Mouse (Mus musculus) forebrain, embryonic 16.5 days (tissue): ENCODE measurements around the gene Nt5c2. TPM values are rescaled to one million over a fixed set of nuclear protein-coding genes. Genes with fewer than 3 reads are reported as not detected.
"Not testable (repeated sequence)": the region's sequence is repeated elsewhere in the genome, so short reads cannot be mapped to it uniquely, and the experiment has no call there.

ENCODE experiments used
- ATAC-seq: fragments of 200-750 bp; cut with Nextera tagmentation; 2 replicates; pipeline ENCODE4 v1.8.0; 2017; ENCODE audit warnings: mild to moderate bottlenecking, moderate library complexity
- H3K27ac ChIP-seq: fragments of 300-500 bp; sonication (generic); 2 replicates; pipeline ENCODE4 v1.5.1; 2014; ENCODE audit warnings: low read length, control low read depth
- H3K27me3 ChIP-seq: fragments of 300-500 bp; sonication (generic); replicated peaks from 2 replicates; pipeline ENCODE4 v1.6.1; 2014; ENCODE audit warnings: low read length; ENCODE audit not compliant: control insufficient read depth, insufficient read depth
- H3K36me3 ChIP-seq: fragments of 300-500 bp; sonication (generic); 2 replicates; pipeline ENCODE4 v1.6.1; 2014; ENCODE audit not compliant: control insufficient read depth, insufficient read depth
- H3K4me1 ChIP-seq: fragments of 300-500 bp; sonication (generic); replicated peaks from 2 replicates; pipeline ENCODE4 v1.6.1; 2014; ENCODE audit warnings: low read length; ENCODE audit not compliant: control insufficient read depth, insufficient read depth
- H3K4me2 ChIP-seq: fragments of 300-500 bp; sonication (generic); 2 replicates; pipeline ENCODE4 v1.6.1; 2014; ENCODE audit warnings: mild to moderate bottlenecking, low read length, control low read depth
- H3K4me3 ChIP-seq: fragments of 300-500 bp; sonication (generic); replicated peaks from 2 replicates; pipeline ENCODE4 v1.5.1; 2014; ENCODE audit warnings: mild to moderate bottlenecking, low read length, control low read depth
- H3K9ac ChIP-seq: fragments of 300-500 bp; sonication (generic); replicated peaks from 2 replicates; pipeline ENCODE4 v1.6.1; 2014; ENCODE audit warnings: low read depth, low read length, control low read depth
- H3K9me3 ChIP-seq: fragments of 300-500 bp; sonication (generic); 2 replicates; pipeline ENCODE4 v1.6.1; 2016; ENCODE audit warnings: low read length; ENCODE audit not compliant: control insufficient read depth
- WGBS: fragments of 180-500 bp; shearing (Covaris S2); extraction: QIAGEN DNeasy Blood & Tissue Kit; methylation state at CpG from one replicate; pipeline ENCODE4 v1.1.7; 2014; 5-methylcytosine and 5-hydroxymethylcytosine counted together
- polyA plus RNA-seq: library from polyadenylated mRNA; unstranded; fragments of >200 nt; fragmentation: Nextera tagmentation; extraction: Ambion mirVana; gene quantifications from 2 replicates; pipeline ENCODE4 v1.2.1, GENCODE M21; 2015

The Nt5c2 gene
- polyA plus RNA-seq, 1 experiment from 2014 or later = 81.4 TPM

DNA sequence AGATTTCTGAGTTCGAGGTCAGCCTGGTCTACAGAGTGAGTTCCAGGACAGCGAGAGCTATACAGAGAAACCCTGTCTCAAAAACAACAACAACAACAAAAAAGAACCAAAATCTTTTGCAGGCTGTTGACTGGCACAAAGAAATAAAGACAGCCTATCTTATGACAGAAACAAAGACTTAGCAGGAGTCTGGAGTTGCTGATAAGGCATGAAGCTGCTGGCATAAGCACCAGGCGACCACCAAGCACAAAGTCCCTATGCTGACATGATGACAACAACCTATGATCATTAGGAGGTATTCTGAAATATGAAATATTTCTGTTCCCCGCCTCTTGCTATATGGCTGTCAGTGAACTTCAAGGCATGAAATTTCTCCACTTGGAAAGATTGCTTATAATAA, 16.0 kb downstream of the Nt5c2 start:
- 87% methylated on average over 4 of the region's 4 CpGs for WGBS
- Histone ChIP-seq H3K9me3 (no peaks in the 10 kb centered on the region), H3K36me3 (no peaks in the 10 kb centered on the region), H3K4me2 (no peak overlapping the region), H3K4me1 (no peaks in the 10 kb centered on the region), H3K27ac (no peak overlapping the region; the same call in 1 of the 2 replicates), H3K9ac (no peak overlapping the region), H3K27me3 (no peaks in the 10 kb centered on the region), H3K4me3 (no peak overlapping the region)
- no peak for ATAC-seq

GRCm38 (mm10) chr19:46998168-46998870, 16.6 kb downstream of the Nt5c2 start:
- Histone ChIP-seq H3K36me3 (no peaks in the 10 kb centered on the region), H3K4me2 (no peak overlapping the region), H3K27me3 (no peaks in the 10 kb centered on the region), H3K4me3 (no peak overlapping the region), H3K27ac (peak overlapping the region; percentile 13), H3K9me3 (no peaks in the 10 kb centered on the region), H3K4me1 (no peaks in the 10 kb centered on the region), H3K9ac (no peak overlapping the region)
- 62% methylated on average over 8 of the region's 8 CpGs for WGBS
- ATAC-seq = peak; percentile 68

- H3K9me3 ChIP-seq = no peaks in the 10 kb centered on the region
- no peak for ATAC-seq
- WGBS = 77% methylated on average over 9 of the region's 9 CpGs
Measured at GRCm38 (mm10) chr19:46996095-46996494, 18.9 kb downstream of the Nt5c2 start.

DNA sequence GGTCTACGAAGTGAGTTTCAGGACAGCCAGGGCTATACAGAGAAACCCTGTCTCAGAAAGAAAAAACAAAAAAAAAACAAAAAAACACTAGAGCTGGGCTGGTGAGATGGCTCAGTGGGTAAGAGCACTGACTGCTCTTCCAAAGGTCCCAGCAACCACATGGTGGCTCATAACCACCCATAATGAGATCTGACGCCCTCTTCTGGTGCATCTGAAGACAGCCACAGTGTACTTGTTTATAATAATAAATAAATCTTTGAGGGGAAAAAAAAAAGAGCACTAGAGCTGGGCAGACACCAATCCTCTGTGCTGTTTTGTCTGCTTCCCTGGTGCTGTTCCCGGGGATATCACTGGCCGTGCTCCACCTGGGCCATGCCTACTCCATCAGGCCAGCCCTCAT, 22.6 kb downstream of the Nt5c2 start:
- not testable (repeated sequence) for H3K9ac ChIP-seq, H3K4me1 ChIP-seq, H3K27ac ChIP-seq, H3K27me3 ChIP-seq, H3K4me3 ChIP-seq, ATAC-seq, H3K4me2 ChIP-seq, H3K36me3 ChIP-seq, H3K9me3 ChIP-seq
- WGBS = 73% methylated on average over 4 of the region's 4 CpGs

More at GRCm38 (mm10) chr19:46996095-46996494, 18.9 kb downstream of the Nt5c2 start:
- Histone ChIP-seq H3K27ac (no peak overlapping the region), H3K4me1 (no peaks in the 10 kb centered on the region), H3K36me3 (no peaks in the 10 kb centered on the region), H3K4me2 (no peak overlapping the region), H3K27me3 (no peaks in the 10 kb centered on the region), H3K9ac (no peak overlapping the region), H3K4me3 (no peak overlapping the region)

GRCm38 (mm10) chr19:46991145-46991544, 23.8 kb downstream of the Nt5c2 start:
- no peak overlapping the region for H3K27ac ChIP-seq
- H3K4me3 ChIP-seq = no peak overlapping the region
- peak; percentile 38; the same call in 1 of the 2 replicates for ATAC-seq
- no peaks in the 10 kb centered on the region for H3K27me3 ChIP-seq
- H3K9me3 ChIP-seq = no peaks in the 10 kb centered on the region
- no peak overlapping the region for H3K4me2 ChIP-seq
- peaks cover 2% of the 10 kb centered on the region; the same call in 1 of the 2 replicates for H3K4me1 ChIP-seq
- H3K36me3 ChIP-seq = no peaks in the 10 kb centered on the region
- WGBS = 10% methylated on average over 5 of the region's 5 CpGs
- H3K9ac ChIP-seq = no peak overlapping the region

GRCm38 (mm10) chr19:46990625-46991024, 24.3 kb downstream of the Nt5c2 start:
- H3K4me2 ChIP-seq, H3K27ac ChIP-seq, H3K9ac ChIP-seq, ATAC-seq, H3K27me3 ChIP-seq, H3K4me1 ChIP-seq, H3K9me3 ChIP-seq, H3K36me3 ChIP-seq, H3K4me3 ChIP-seq: not testable (repeated sequence)
- WGBS = 84% methylated on average over 8 of the region's 8 CpGs

DNA sequence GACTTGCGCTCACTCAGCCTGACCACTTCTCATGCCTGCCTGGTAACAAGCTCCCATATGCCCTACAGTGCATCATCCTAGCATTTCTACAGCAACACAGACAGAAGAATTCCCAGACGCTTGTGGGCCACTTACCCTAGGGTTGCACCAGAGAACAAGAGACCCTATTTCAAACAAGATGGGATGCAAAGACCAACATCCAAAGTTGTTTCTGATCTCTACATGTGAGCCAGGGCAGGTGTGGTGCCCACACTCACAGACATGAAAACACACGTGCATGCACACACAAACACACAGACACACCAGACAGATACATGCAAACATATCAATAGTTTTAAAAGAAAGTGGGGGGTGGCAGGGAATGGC, 24.8 kb downstream of the Nt5c2 start:
- Histone ChIP-seq H3K9me3 (no peaks in the 10 kb centered on the region), H3K27ac (no peak overlapping the region), H3K27me3 (no peaks in the 10 kb centered on the region), H3K36me3 (no peaks in the 10 kb centered on the region), H3K4me1 (peaks cover 2% of the 10 kb centered on the region; the same call in 1 of the 2 replicates), H3K4me2 (no peak overlapping the region), H3K9ac (no peak overlapping the region), H3K4me3 (no peak overlapping the region)
- 87% methylated on average over 3 of the region's 3 CpGs for WGBS
- ATAC-seq = no peak

DNA sequence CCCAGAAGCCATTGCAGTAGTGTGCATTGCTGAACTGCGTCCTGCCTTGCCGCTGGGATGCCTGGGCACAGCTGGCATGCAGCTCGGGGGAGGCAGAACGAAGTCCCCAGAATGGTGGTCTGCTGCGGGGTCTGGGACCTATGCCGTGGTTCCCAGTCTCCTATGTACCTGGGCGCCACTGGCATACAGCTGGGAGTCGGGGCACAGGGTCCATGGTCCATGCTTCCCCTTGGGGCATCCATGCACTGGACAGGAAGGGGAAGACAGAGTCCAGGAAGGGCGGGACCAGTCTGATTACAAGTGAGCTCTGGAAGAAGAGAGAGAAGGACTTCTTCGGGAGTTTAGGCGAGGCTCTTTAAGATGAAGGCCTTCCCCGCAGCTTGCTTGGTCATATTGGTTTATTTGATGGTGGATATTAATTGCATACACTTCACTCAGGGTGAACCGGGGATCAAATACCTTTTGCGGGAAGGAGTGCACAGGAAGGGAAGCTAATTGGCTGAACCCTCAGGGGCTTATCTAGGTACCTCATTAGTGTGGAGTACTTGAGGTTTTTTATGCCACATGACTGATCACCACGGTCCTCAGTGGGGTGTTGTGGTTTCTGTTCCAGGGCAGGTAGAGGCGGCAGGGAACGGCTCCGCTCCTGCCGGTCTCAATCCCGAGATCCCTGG, 25.3 kb downstream of the Nt5c2 start:
- Histone ChIP-seq H3K27me3 (no peaks in the 10 kb centered on the region), H3K9me3 (no peaks in the 10 kb centered on the region), H3K4me3 (no peak overlapping the region), H3K9ac (no peak overlapping the region), H3K4me1 (peaks cover 2% of the 10 kb centered on the region; the same call in 1 of the 2 replicates), H3K27ac (no peak overlapping the region), H3K4me2 (no peak overlapping the region), H3K36me3 (no peaks in the 10 kb centered on the region)
- ATAC-seq = no peak
- WGBS = 66% methylated on average over 20 of the region's 20 CpGs

GRCm38 (mm10) chr19:46988231-46989087, 26.5 kb downstream of the Nt5c2 start:
- Histone ChIP-seq H3K4me2 (no peak overlapping the region), H3K27ac (no peak overlapping the region), H3K9me3 (no peaks in the 10 kb centered on the region), H3K4me3 (no peak overlapping the region), H3K27me3 (no peaks in the 10 kb centered on the region), H3K9ac (no peak overlapping the region), H3K36me3 (no peaks in the 10 kb centered on the region), H3K4me1 (peaks cover 2% of the 10 kb centered on the region; the same call in 1 of the 2 replicates)
- 44% methylated on average over 16 of the region's 16 CpGs for WGBS
- no peak for ATAC-seq
